Mouse (Mus musculus): Measurements from ENCODE around the gene Tmem28.

Gene Tmem28

DNA sequence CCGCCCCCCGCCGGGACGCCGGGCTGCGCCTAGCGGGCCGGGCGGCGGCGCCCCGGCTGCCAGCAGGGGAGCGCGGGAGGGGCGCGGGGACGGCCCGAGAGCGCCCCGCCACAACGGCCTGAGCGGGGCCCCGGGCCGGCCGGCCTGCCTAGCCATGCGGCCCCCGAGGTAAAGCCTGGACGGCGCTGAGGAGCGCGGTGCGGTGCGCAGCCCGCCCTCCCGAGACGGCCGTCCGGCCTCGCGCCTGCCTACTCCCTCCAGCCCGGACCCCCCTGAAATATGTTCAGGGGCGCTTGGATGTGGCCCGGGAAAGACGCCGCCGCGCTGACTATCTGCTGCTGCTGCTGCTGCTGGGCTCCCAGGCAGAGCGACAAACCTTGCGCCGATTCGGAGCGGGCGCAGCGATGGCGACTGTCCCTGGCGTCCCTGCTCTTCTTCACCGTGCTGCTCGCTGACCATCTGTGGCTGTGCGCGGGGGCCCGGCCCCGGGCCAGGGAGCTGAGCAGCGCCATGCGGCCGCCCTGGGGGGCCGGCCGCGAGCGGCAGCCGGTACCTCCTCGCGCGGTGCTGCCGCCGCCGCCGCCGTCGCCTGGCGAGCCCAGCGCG, at the start of gene Tmem28:
Gene Tmem28 (plus strand): TSS at position 232 of the 606 bp plus-strand sequence.
- no peak for DNase-seq

DNA sequence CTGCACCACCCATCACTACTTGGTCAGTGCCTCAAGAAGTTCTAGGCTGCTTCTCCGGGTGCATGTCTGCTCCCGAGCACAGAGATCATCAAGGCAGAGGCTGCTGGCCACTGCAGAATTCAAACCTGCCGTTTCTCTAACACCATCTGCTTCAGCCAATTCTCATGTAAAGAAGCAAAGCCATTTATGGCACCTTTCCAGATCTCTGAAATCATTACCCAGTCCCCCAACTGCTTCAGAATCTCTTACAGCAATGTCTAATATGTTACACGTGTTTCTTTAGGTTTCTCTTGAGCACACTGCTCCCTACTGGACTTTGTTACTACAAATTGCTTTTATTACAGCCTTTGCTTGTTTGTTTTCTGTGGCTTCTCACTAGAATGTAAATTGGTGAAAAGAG, 40.5 kb upstream of the Tmem28 start:
- no peak for DNase-seq

DNA sequence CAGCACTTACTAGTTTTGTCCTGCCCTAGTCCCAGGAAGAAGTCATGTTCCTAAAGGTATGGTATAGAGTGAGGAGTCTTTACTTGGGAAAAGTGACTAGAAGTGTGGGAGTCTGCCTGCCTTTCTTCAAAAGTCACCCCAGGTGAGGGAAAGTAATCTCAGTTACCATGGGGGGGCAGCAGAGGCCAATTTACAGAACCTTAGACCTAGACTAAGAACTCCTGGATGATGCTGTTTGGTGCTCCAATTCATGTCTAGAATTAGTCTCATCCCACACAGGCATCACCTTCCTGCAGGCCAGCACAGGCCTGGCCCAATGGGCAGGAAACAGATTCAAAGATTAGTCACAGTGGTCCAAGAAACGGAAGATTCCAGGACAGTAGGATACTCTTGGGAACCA, 12.4 kb upstream of the Tmem28 start:
- peak in 1 of 2 experiments; percentile 27 for DNase-seq

DNA sequence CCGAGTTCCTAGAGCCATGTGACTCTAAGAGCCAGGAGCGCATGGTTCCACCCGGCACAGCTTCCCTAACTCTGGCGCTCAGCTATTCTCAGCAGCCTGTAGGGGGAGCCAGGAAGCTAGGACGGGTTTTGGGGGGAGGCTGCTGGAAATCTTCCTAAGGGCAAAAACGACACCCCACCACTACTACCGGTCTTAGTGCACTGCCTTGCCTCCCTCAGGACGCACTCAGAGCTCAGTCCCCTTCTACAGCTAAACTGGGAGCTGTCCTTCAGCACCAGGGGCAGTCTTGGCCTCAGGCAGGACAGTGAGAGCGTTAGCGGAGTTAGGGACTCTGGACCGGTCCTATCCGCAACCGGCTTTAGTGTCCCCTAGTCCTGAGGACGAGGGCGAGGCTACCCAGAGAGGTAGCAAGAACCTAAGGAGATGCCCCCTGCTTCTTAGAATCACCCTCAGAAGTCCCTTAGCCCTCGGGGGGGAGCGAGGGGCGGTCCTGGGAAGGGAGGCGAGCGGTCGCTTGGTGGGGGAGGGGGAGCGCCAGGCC, 1.4 kb upstream of the Tmem28 start:
- peak; percentile 67 to 68 for DNase-seq

DNA sequence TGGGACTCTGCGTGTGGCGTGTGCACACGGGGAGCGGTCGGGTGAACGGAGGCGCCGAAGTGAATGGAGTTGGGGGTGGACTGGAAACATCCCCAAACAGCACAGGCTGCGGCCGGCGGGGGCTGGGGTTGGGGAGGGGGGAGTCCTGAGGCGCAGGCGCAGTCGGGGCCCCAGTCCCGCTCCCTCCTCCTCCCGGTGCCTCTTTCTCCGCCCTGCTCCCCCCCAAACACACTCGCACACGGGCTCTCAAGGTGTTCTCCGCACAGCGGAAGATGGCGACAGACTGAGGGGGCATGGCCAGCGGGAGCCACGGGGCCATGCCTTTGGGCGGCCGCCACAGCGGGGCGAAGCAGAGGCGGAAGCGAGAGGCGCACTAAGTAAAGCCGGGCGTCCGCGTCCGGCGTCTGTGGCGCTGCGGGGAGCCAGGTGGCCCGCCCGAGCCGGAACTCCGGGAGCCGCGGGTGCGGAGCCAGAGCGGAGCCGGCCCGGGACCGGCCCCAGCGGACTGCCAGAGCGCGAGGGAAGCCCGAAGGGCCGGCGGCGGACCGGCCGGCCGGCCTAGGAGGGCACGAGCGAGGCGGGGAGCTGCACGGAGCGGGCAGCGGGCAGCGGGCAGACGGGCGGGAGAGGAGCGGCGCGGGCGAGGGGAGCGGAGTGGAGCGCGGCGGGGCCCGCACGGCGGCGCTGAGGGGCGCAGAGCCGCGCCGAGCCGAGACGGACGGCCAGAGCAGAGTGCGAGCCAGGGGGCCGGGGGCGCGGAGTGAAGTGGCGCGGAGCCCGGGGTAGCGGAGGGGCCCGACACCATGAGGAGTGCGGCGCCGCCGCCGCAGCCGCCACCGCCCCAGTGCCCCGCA, 658 bp upstream of the Tmem28 start:
- peak; percentile 1 to 41 for DNase-seq

DNA sequence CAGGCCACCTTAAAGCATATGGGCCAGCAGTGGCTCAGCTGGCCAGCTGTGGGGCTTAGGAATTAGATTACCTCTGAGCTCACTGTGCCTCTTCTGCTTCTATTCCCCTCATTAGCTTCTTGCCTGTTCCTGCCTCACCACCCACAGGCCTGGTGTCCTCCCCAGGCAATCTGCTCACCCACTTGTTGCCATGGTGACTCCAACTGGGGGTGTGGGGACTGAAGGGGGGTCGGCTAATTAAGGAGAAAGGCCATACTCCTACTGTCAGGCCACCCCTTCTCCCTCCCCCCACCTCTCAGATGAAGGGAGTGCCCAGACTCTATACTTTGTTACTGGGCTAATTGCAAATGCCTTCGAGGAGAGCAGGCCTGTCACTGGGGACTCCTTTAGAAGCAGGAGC, 21.3 kb downstream of the Tmem28 start:
- DNase-seq: no peak

DNA sequence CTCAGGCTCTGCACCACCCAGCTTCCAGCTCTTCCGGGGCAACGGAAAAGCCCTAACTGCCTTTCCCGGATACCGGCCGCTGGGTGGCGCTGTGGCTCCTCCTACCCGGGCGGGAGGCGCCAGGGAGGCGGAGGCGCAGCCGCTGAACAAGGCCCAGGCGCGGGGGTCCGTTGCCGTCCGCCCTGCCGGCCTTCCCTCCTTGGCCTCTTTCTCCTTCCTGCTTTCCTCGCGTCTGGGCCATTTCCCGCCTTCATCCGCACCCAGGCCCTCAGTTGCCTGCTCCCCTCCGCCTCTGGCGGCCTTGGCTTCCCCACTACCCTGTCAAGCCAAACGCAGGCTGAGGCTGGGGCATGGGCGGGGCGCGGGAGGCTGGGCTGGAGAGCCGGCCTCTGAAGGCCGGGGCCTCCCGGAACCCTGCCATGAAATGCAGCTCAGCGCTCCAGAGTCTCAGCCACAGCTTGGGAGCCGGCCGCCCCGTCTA, 32.5 kb downstream of the Tmem28 start:
- DNase-seq: peak; percentile 75 to 80

DNA sequence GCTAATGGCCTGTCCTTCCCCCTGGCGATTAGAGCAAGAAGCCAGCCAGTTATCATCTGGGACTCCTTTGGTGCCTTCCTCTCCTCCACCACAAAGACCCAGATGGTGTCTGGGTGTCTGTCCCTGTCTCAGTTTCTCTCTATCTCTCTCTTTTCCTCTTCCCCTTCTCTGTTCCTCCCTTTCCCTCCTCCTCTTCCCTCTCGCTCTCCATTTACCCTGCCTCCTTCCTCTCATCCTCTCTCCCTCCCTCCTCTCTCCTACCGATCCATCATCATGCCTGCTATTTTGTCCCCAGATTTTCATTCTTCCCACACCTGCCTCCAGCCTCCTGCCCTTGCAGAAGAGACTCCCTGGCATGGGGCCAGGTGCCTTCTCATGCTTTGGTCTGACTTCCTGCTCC, 33.0 kb downstream of the Tmem28 start:
- peak in 1 of 2 experiments; percentile 2 for DNase-seq

DNA sequence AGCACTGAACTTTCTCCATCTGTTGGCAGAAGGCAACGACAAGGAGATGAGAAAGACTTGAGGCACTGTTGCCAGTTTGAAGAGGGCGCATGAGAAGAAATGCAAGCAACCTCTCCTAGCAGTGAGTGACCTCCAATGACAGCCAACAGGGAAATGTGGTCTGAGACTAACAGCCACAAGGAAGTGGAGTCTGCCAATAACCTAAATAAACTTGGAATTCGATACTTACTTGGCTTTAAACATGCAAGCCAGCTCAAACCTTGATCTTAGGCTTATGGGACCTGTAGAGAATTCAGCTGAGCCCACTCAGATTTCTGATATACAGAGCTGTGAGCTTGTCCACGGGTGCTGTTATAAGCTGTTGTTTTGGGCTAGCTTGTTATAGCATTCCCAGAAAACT, 51.4 kb downstream of the Tmem28 start:
- no peak for DNase-seq

DNA sequence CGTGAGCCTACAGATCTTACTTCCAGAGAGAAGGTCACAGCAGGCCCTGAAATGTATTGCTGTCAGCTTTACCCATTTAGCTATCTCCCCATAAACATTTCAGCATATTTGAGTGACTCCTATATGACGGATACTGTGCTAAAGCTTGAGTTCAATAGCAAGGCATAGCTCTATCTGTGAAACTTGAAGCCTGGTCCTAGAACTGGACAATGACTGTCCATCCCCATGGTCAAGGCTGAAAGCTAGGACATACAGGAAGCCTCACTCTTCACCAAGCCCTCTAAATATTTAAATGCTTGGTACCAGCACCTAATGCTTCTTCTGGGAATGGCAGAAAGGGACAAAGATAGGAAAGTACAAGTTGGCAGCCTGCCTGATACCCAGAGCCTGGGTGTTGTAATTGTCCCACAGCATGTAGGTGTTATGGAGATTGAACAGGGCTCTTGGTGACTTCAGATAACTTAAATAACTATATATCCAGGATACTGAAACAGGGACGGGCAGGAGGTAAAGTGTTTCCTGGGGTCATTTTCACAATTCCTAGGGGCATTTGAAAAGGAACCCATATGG, 51.9 kb downstream of the Tmem28 start:
- no peak for DNase-seq

DNA sequence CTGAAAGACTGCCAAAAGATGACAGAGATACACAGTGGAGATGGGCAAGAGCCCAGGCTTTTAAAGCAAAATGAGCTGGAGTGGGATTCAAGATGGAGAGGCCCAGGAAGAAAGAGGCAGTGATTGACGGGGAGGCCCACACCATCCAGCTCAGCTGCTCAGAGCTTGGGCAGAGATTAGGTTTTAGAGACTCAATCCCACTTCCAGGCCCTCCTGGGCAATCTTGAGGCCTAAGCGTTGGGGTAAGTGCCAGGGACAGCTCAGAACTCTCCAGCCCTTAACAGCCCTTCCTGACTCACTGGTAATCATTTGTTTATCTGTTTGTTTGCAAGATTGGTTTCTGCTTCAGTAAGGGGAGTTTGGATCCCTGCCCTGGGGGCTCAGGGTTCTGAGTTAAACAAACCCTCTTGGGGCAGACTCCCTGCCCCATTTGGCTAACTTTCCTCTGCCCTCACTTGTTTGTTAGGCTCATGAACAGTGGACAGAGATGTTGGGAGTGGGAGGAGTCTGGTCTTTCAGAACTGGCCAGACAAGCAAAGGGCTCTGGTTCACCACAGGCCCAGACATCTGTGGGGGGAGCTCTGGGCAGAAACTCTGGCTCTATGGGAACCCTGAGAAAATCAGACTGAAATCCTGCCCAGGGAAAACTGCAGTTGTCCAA, 52.6 kb downstream of the Tmem28 start:
- no peak for DNase-seq

DNA sequence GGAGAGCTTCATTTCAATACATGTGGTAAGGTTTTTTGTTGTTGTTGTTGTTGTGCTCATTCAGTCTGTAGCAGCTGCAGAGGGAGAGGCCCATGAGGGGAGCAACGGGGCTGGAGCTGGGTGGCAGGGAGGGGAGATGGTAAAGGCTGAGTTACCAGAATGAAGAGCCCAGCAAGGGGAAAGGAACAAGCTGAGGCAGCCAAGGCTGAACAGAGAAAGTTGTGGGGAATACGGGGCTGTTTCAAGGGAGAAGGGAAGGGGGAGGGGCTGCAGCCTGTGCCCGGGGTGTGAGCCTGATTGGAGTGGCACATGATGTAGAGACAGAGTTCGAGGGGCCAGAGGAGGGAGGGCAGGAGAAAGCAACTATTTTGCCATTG, 53.1 kb downstream of the Tmem28 start:
- no peak for DNase-seq

DNA sequence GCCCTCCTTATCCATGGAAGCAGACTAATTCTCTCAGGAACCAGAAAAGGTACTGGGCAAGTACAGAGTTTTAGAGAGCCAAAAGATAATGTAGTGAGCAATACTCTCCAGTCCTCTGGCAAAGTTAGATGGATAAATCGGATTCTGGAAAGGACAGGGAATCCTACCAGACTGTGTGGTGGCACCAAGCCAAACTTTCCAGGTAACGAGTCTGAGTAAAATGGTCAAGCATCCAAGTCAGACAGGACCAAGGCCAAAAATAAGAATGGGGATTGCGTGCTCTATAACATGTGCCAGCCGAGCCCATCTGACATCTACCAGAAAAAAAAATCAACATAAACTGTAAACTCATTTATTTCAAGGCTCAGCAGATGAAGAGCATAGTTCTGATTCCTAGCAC, 56.0 kb downstream of the Tmem28 start:
- no peak for DNase-seq

DNA sequence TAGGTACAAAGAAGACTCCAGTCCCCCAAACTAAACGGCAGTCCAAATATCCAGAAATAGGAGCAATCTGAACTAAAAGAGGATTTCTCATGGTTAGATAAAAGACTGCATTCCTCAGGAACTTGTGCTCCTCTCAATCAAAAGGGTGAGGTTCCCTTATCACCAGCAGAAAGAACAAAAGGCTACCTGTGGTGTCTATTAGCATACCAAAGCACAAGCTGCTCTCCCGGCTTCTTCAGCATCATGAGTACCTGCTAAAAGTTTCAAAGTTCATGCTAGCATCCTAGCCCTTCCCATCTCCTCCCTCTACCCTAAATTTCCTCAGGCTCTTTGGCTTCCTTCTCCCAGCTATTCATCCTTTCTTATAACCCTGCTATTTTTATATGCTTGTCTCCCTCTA, 62.6 kb downstream of the Tmem28 start:
- no peak for DNase-seq
